Mouse (Mus musculus): ENCODE measurements around the gene Pkp3. TPM values are rescaled to one million over a fixed set of nuclear protein-coding genes. Genes with fewer than 3 reads are reported as not detected.

Gene Pkp3
- polyA plus RNA-seq, 1 experiment = 47.7 TPM

DNA sequence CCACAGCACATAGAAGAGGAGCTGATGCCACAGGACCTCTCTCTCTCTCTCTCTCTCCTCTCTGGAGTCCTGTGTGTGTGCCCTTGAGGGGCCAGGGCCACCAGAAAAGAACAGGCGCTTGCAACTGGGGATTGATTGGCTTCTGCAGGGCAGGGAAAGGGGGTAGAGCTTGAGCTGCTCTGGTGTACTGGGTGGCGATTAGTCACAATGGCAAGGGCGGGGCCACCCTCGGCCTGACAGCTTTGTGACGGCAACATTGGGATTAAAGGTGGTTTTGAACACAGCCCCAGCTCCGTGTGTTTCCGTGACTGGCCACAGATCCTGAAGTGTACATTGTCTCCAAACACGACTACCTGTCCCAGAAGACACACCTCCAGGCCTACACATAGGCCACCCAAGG is 12.2 kb downstream of the Pkp3 start:
- Histone ChIP-seq H3K4me1 (ENCODE audit: control insufficient read depth, insufficient read depth, low read length) (no peaks in the 10 kb centered on the region; the same call in 1 of the 2 replicates), H3K4me3 (replicated peaks; ENCODE audit: extremely low read depth, low read depth, low read length) (no peak overlapping the region)
- WGBS = 65% methylated on average over 8 of the region's 8 CpGs
- TF ChIP-seq POLR2A (IDR thresholded peaks at IDR 0.05; ENCODE audit: borderline replicate concordance, extremely low read depth, low read depth, low read length) (no peak), CTCF (IDR thresholded peaks at IDR 0.05; ENCODE audit: insufficient read depth, low read length) (no peak)
- no peak for DNase-seq

DNA sequence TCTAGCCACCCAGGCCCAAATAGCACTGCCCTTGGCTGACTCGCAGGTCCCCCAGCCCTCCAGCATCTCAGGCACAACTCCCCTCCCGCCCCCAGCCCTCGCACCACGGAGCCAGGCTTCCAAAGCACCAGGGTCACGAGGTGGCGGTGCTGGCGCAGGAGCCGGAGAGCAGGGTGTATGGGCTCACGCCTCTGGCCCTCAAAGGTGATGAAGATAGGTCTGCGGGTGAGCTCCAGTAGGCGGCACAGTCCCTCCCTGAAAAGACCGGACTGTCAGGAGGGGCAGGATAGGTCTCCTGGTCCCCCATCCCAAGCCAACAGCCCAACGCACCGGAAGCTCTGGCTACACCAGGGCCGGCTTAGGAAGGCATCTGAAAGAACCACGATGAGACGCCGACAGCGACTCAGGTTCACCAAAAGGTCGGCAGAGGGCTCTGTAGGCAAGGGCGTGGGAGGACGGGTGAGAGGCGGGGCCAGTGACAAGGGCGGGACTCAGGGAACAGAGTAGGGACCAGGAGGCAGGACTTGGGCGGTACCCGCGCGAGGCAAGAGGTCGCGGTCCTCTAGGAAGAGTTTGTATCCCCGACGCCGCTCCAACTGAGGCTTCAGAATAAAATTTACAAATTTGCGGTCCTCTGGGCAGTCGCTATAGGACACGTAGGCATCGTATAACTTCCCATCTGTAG is 14.2 kb downstream of the Pkp3 start:
- DNase-seq = peak; percentile 83
- Histone ChIP-seq H3K4me3 (replicated peaks; ENCODE audit: extremely low read depth, low read depth, low read length) (no peak overlapping the region), H3K4me1 (ENCODE audit: control insufficient read depth, insufficient read depth, low read length) (peaks cover 7% of the 10 kb centered on the region)
- 15% methylated on average over 37 of the region's 37 CpGs for WGBS
- peak; percentile 70 for TF ChIP-seq CTCF (IDR thresholded peaks at IDR 0.05; ENCODE audit: insufficient read depth, low read length)
- peak; percentile 15; the same call in 1 of the 2 replicates for TF ChIP-seq POLR2A (IDR thresholded peaks at IDR 0.05; ENCODE audit: borderline replicate concordance, extremely low read depth, low read depth, low read length)

DNA sequence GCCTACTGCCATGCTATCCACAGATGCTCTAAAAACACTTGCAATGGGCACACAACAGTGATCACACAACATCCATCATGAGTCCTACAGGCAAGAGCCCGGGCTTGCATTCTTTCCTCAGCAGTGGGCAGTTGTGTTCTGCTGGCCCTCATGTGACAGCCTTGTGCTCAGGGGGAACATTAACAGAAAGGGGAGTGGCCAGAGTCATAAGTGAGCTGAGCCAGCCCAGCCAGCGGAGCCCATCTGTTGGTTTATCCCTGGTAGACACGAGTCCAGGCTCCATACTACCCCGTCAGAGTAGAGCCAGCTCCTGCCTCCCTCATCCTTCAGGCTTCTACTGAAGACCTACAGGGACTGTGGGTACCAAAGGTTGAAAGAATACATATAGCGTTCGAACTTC is 15.9 kb downstream of the Pkp3 start:
- DNase-seq = no peak
- no peak for TF ChIP-seq CTCF (IDR thresholded peaks at IDR 0.05; ENCODE audit: insufficient read depth, low read length)
- no peak for TF ChIP-seq POLR2A (IDR thresholded peaks at IDR 0.05; ENCODE audit: borderline replicate concordance, extremely low read depth, low read depth, low read length)
- Histone ChIP-seq H3K4me3 (replicated peaks; ENCODE audit: extremely low read depth, low read depth, low read length) (no peak overlapping the region), H3K4me1 (ENCODE audit: control insufficient read depth, insufficient read depth, low read length) (peaks cover 7% of the 10 kb centered on the region)
- 86% methylated on average over 6 of the region's 6 CpGs for WGBS

DNA sequence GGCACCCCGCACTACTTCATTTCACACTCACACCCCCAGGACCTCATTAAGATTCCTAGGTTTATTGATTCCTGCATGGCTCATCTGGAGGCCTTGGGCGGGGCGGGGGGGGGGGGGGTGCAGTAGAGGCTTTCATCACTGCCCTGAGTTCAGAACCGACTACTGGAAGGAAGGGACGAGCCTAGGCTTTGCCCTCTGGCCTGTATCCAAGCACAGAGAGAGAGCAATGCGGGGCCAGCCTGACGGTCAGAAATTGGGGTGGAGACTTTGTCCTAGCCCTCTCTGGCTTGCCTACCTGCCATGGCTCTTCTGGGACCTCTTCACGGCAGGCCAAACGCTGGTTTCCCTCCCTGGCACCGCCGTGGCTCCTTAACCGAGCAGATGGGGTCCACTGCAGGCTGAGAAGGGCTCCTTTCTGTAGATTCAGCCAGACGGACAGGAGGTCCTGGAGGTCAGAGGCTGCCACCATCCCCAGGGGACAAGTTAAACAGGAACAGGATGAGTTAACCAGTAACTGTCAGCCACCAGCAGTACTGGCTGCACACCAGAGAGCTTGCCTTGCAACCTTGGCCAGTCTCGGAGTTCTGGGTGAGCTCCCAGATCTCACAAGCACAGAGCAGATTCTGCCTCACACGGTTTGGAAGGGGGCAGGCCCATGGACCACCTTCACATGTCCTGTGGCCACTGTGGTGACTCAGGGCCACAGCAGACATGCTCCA is 16.6 kb downstream of the Pkp3 start:
- DNase-seq = no peak
- Histone ChIP-seq H3K4me3 (replicated peaks; ENCODE audit: extremely low read depth, low read depth, low read length) (no peak overlapping the region), H3K4me1 (ENCODE audit: control insufficient read depth, insufficient read depth, low read length) (peaks cover 10% of the 10 kb centered on the region)
- 63% methylated on average over 15 of the region's 15 CpGs for WGBS
- TF ChIP-seq CTCF (IDR thresholded peaks at IDR 0.05; ENCODE audit: insufficient read depth, low read length) (no peak), POLR2A (IDR thresholded peaks at IDR 0.05; ENCODE audit: borderline replicate concordance, extremely low read depth, low read depth, low read length) (no peak)

DNA sequence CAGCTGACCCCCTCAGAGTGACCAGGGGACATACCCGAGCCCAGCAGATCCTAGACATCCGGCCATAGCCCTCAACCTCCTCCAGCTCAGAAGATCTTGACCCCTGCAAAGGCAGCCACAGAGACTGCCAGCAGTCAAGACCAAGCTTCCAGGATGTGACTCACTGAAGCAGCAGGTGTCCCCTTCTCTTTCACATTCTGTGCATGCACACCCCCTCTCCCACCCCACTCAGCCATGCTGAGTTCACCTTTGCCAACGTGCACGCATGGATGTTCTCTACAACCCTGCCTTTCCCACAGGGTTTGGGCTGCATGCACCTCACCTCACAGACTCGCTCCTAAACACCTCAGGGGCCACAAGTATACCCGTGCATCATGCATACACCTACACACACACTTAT is 18.0 kb downstream of the Pkp3 start:
- DNase-seq = no peak
- WGBS = 56% methylated on average over 6 of the region's 6 CpGs
- peak overlapping the region; percentile 65 for H3K4me3 ChIP-seq (replicated peaks; ENCODE audit: extremely low read depth, low read depth, low read length)
- TF ChIP-seq CTCF (IDR thresholded peaks at IDR 0.05; ENCODE audit: insufficient read depth, low read length) (no peak), POLR2A (IDR thresholded peaks at IDR 0.05; ENCODE audit: borderline replicate concordance, extremely low read depth, low read depth, low read length) (no peak)
- peaks cover 10% of the 10 kb centered on the region for H3K4me1 ChIP-seq (ENCODE audit: control insufficient read depth, insufficient read depth, low read length)

DNA sequence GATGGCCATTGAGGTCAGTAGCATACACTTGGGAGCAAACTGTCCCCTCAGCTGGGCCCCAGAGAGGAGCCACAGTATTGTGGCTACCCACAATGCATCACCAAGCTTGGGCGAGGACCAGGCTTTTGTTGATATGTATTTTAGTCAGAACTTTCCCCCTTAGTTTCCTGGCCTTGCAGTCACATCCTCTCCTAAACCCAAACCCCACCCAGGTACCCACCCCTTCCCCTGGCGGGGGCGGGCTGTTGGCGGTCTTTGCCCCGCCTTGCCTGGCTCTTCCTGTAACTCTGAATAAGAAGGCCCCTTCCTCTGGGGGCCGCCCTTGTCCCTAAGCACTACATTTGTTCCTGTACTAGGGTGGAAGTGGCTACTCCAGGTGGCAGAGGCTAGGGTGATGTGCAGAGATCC is 18.6 kb downstream of the Pkp3 start:
- Histone ChIP-seq H3K4me1 (ENCODE audit: control insufficient read depth, insufficient read depth, low read length) (peaks cover 10% of the 10 kb centered on the region), H3K4me3 (replicated peaks; ENCODE audit: extremely low read depth, low read depth, low read length) (peak overlapping the region; percentile 65)
- DNase-seq = peak; percentile 53
- 23% methylated on average over 6 of the region's 6 CpGs for WGBS
- TF ChIP-seq POLR2A (IDR thresholded peaks at IDR 0.05; ENCODE audit: borderline replicate concordance, extremely low read depth, low read depth, low read length) = peak; percentile 46; the same call in 1 of the 2 replicates
- 0 out of 2 replicates have a peak, but pooled peaks have one; percentile 12 for TF ChIP-seq CTCF (IDR thresholded peaks at IDR 0.05; ENCODE audit: insufficient read depth, low read length)

DNA sequence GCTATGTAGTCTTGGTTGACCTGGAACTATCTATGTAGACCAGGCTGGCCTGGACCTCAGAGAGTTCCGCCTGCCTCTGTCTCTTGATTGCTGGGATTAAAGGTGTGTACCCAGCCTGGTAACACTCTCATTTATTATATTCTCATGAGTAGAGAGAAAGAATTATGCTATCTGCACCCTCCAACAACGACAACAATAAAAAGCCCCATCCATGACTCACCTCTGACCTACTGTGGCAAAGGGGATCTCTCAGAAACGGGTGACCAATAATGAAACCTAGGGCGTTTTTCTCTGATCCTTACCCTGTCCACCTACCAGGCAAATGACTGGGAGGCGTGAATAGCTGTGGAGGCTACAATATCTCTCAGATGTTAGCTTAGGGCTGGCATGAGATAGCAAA is 19.2 kb downstream of the Pkp3 start:
- H3K4me1 ChIP-seq (ENCODE audit: control insufficient read depth, insufficient read depth, low read length) = peaks cover 10% of the 10 kb centered on the region
- no peak for TF ChIP-seq CTCF (IDR thresholded peaks at IDR 0.05; ENCODE audit: insufficient read depth, low read length)
- no peak for TF ChIP-seq POLR2A (IDR thresholded peaks at IDR 0.05; ENCODE audit: borderline replicate concordance, extremely low read depth, low read depth, low read length)
- no peak for DNase-seq
- 79% methylated on average over 5 of the region's 5 CpGs for WGBS
- H3K4me3 ChIP-seq (replicated peaks; ENCODE audit: extremely low read depth, low read depth, low read length) = no peak overlapping the region

DNA sequence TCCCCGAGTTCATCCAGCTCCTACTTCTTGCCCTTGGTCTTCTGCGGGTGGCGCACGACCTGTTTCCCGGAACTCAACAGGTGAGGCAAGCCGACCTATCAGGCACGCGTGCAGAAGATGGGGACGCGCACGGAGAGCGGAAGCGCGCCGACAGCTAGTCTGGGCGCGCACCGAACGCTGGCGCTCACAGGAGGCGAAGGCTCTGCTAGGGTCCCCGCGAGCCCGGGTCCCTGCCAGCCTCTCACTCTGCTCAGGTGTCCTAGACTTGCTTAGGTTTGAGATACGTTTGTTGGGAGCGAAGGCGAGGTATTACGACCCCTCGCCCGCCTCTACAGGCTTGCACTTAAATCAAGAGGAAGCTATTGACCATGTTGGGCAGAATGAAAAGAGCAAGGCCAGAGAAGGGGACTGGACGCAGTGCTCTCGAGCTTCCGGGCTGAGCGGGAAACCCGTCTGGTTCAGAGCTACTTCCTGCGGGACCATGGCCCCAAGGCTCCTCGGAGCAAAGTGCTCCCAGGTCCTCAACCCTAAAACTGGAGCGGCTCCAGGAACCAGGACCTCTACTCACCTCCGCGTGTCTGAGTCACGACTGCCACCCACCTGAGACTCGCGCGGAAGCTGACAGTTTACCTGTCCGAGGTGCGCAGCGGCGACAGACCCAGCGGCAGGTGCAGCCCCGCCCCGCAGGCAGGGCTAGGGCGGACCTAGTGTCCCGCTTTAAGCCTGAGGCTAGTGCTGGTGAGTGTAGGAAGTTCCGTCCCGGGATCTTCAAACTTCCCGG is 22.1 kb downstream of the Pkp3 start, which contains the start of gene Sigirr:
Gene Sigirr, minus strand, starts transcription at position 662 of the 781 bp plus-strand sequence.
- DNase-seq = peak; percentile 66
- Histone ChIP-seq H3K4me3 (replicated peaks; ENCODE audit: extremely low read depth, low read depth, low read length) (peak within 1 kb of the TSS; percentile 68), H3K4me1 (ENCODE audit: control insufficient read depth, insufficient read depth, low read length) (peaks cover 10% of the 10 kb centered on the region)
- 2% methylated on average over 56 of the region's 56 CpGs for WGBS
- no peak for TF ChIP-seq CTCF (IDR thresholded peaks at IDR 0.05; ENCODE audit: insufficient read depth, low read length)
- TF ChIP-seq POLR2A (IDR thresholded peaks at IDR 0.05; ENCODE audit: borderline replicate concordance, extremely low read depth, low read depth, low read length) = peak; percentile 57; the same call in 1 of the 2 replicates

DNA sequence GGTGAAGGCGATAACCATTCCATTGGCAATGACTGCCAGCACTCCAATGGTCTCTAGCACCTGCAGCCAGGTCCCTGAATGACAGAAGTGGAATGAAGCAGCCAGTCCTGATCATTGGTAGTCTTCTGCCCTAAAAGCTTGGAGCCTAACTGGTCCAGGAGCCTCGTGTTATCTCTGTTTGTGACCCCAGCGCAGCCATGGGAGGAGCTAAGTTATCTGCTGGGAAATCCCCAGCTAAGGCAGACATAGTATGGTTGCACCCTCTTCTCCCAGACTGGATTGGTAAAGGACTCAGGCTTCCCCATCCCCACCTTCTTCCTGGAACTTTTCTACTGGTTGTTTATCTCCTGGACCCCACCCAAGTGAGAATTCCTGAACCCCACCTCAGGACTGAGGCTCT is 25.1 kb downstream of the Pkp3 start:
- no peak for DNase-seq
- TF ChIP-seq CTCF (IDR thresholded peaks at IDR 0.05; ENCODE audit: insufficient read depth, low read length) = no peak
- no peak for TF ChIP-seq POLR2A (IDR thresholded peaks at IDR 0.05; ENCODE audit: borderline replicate concordance, extremely low read depth, low read depth, low read length)
- Histone ChIP-seq H3K4me3 (replicated peaks; ENCODE audit: extremely low read depth, low read depth, low read length) (no peak overlapping the region), H3K4me1 (ENCODE audit: control insufficient read depth, insufficient read depth, low read length) (peaks cover 3% of the 10 kb centered on the region; the same call in 1 of the 2 replicates)
- 55% methylated on average over 3 of the region's 3 CpGs for WGBS

Measured in lung, adult 2 months (tissue).